Mouse (Mus musculus): Measurements from ENCODE around the gene Mllt10. TPM values are rescaled to one million over a fixed set of nuclear protein-coding genes. Genes with fewer than 3 reads are reported as not detected.

The Mllt10 gene
- total RNA-seq, 1 experiment from 2014 or later: 95.8 TPM

Other genes with a start within 250 kb of the Mllt10 start
- not detected in 2 replicates for gene H2al2a, start 58.3 kb upstream of the Mllt10 start, total RNA-seq (2017)
- gene A930004D18Rik, start 17.5 kb upstream of the Mllt10 start, total RNA-seq (2017): not detected in 2 replicates
- 0.44 TPM in 1 of 2 replicates, not detected in the other for gene Skida1, start 6.2 kb upstream of the Mllt10 start, total RNA-seq (2017)